Mouse (Mus musculus) adrenal gland, postnatal 25 days (tissue): ENCODE data around the gene Gm597. TPM values are rescaled to one million over a fixed set of nuclear protein-coding genes. Genes with fewer than 3 reads are reported as not detected.

Source experiments
- DNase-seq: peaks from one replicate; pipeline ENCODE4 v3.0.0; 2021; ENCODE audit warnings: mixed read lengths
- long read RNA-seq: library from polyadenylated mRNA; stranded (forward); transcript quantifications from one replicate; pipeline ENCODE4 v2.0.0, GENCODE M21; 2021
- total RNA-seq: library from RNA; stranded (reverse); gene quantifications from 2 replicates; pipeline ENCODE4 v1.2.3, GENCODE M21; 2021

The Gm597 gene
- not detected in 2 replicates for total RNA-seq
- long read RNA-seq, result 0 reads

- no peak for DNase-seq
Measured at GRCm38 (mm10) chr1:28780152-28780551, at the start of gene Gm597. Gm597 (minus strand) TSS chr1:28780252.

DNA sequence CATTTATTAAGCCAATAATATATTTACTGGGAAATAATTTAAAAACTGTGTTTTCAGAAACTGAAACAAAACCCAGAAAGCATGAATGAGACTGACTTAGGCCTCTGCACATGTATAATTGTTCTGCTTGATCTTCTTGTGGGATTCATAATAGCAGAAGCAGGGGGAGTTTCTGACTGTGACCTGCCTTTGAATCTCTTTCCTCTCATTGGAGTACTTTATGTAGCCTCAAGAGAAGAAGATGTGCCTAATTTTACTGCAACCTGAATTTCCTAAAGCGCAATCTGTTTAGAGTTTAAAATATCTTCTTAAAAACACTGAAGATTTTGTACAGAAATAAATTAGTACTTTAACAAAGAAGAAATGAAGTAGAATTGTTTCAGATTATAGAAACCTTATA lies 27.6 kb upstream of the Gm597 start:
- DNase-seq, result no peak

- no peak for DNase-seq
Measured at GRCm38 (mm10) chr1:28806618-28807017, 26.6 kb upstream of the Gm597 start.

GRCm38 (mm10) chr1:28800881-28801280 lies 20.8 kb upstream of the Gm597 start:
- DNase-seq, result no peak
